Mouse (Mus musculus): ENCODE data around the gene Kcnk4.

The Kcnk4 gene

DNA sequence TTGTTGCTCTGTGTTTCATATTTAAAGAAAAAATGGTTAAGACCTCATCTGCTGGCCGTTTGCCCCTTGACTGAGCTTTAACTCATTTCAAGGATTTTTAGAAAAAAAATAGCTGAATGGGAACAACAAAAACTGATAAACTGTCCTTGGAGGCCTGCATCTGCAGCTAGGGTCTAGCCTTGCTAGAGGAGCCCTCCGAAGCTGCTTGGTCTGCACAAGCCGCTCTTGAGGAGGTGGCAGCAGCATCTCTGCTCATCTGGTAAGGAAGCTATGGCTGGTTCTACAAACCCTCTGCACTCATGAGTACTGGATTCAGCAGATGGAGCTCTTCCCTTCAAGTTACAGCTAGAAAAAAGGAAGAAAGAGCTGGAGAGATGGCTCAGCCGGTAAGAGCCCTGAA lies 56.4 kb downstream of the Kcnk4 start:
- DNase-seq (ENCODE audit: low spot score), result no peak

- DNase-seq (ENCODE audit: low spot score), result no peak
These were observed 57.5 kb downstream of the Kcnk4 start for GRCm38 (mm10) chr19:6876799-6877198.

GRCm38 (mm10) chr19:6875834-6876233 lies 58.5 kb downstream of the Kcnk4 start:
- no peak for DNase-seq (ENCODE audit: low spot score)

DNA sequence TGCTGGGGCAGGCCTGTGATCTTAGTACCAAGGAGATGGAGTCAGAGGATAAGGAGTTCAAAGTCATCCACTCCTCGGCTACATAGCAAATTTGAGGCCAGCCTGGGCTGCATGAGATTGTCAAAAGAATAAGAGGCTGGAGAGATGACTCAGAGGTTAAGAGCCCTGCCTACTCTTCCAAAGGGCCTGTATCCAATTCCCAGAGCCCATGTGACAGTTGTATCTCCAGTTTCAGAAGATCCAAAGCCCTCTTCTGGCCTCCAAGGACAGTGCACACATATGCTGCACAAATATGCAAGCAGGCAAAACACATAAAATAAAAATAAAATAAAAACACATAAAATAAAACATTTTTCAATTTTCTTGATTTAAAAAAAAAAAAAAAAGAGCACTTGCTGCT lies 60.1 kb downstream of the Kcnk4 start:
- DNase-seq (ENCODE audit: low spot score), result no peak
